Mouse (Mus musculus) gastrocnemius, postnatal 10 days (tissue): Measurements from ENCODE around the gene Ptger4. TPM values are rescaled to one million over a fixed set of nuclear protein-coding genes. Genes with fewer than 3 reads are reported as not detected.

Experiments used
- DNase-seq: peaks from one replicate; pipeline ENCODE4 v3.0.0; 2021; ENCODE audit warnings: mixed read lengths
- long read RNA-seq, 2 experiments: library from polyadenylated mRNA; stranded (forward); transcript quantifications; one replicate each; pipeline ENCODE4 v2.0.0; 2021
- total RNA-seq, 2 experiments: library from RNA; stranded (reverse); gene quantifications; 2 replicates each; pipeline ENCODE4 v1.2.3; 2021

Gene Ptger4
- total RNA-seq: 1 to 10 TPM in 1 of 2 experiments, under 1 TPM in 1; 0.94 to 1.5 TPM
- long read RNA-seq, experiment 1, partial matches to known transcripts: 0 of 3 reads
- long read RNA-seq, experiment 1, other reads (novel, unspliced or antisense): 0 of 3 reads
- long read RNA-seq, experiment 2, partial matches to known transcripts: 0 of 1 reads
- long read RNA-seq, experiment 2, other reads (novel, unspliced or antisense): 0 of 1 reads

- DNase-seq: peak; percentile 94
These were observed at the start of gene Ptger4 for GRCm38 (mm10) chr15:5243959-5244905. TSS of gene Ptger4 (minus strand) at chr15:5244187.

GRCm38 (mm10) chr15:5288412-5288811 lies 44.4 kb upstream of the Ptger4 start:
- no peak for DNase-seq

- no peak for DNase-seq
These were observed 43.1 kb upstream of the Ptger4 start for GRCm38 (mm10) chr15:5287072-5287471.

GRCm38 (mm10) chr15:5281316-5281715 lies 37.3 kb upstream of the Ptger4 start:
- no peak for DNase-seq

GRCm38 (mm10) chr15:5279831-5280230 lies 35.8 kb upstream of the Ptger4 start:
- DNase-seq: no peak

- DNase-seq: no peak
These were observed 34.5 kb upstream of the Ptger4 start for GRCm38 (mm10) chr15:5278525-5278924.

- DNase-seq: no peak
These were observed 30.0 kb upstream of the Ptger4 start for GRCm38 (mm10) chr15:5273981-5274380.

GRCm38 (mm10) chr15:5266095-5266494 lies 22.1 kb upstream of the Ptger4 start:
- peak; percentile 12 for DNase-seq

- no peak for DNase-seq
These were observed 19.0 kb upstream of the Ptger4 start for GRCm38 (mm10) chr15:5262874-5263504.

GRCm38 (mm10) chr15:5262095-5262667 lies 18.2 kb upstream of the Ptger4 start:
- DNase-seq: no peak

GRCm38 (mm10) chr15:5261004-5261403 lies 17.0 kb upstream of the Ptger4 start:
- no peak for DNase-seq

- no peak for DNase-seq
These were observed 16.2 kb upstream of the Ptger4 start for GRCm38 (mm10) chr15:5260183-5260582.

- DNase-seq: no peak
These were observed 6.2 kb upstream of the Ptger4 start for GRCm38 (mm10) chr15:5250182-5250581.

- peak; percentile 17 for DNase-seq
These were observed 690 bp downstream of the Ptger4 start for GRCm38 (mm10) chr15:5243036-5243958.

GRCm38 (mm10) chr15:5242241-5243035 lies 1.5 kb downstream of the Ptger4 start:
- peak; percentile 34 for DNase-seq

- peak; percentile 22 for DNase-seq
These were observed 2.4 kb downstream of the Ptger4 start for GRCm38 (mm10) chr15:5241304-5242201.

- DNase-seq: no peak
These were observed 3.6 kb downstream of the Ptger4 start for GRCm38 (mm10) chr15:5240360-5240759.

- no peak for DNase-seq
These were observed 4.1 kb downstream of the Ptger4 start for GRCm38 (mm10) chr15:5239901-5240300.

GRCm38 (mm10) chr15:5239361-5239760 lies 4.6 kb downstream of the Ptger4 start:
- DNase-seq: no peak

- DNase-seq: no peak
These were observed 5.4 kb downstream of the Ptger4 start for GRCm38 (mm10) chr15:5238553-5238952.
